Mouse (Mus musculus) neural tube, postnatal 0 days (tissue): ENCODE data around the gene Primpol. TPM values are rescaled to one million over a fixed set of nuclear protein-coding genes. Genes with fewer than 3 reads are reported as not detected.

Source experiments
- polyA plus RNA-seq: library from polyadenylated mRNA; unstranded; fragments of >200 nt; fragmentation: Nextera tagmentation; extraction: Ambion mirVana; gene quantifications from 2 replicates; pipeline ENCODE4 v1.2.1, GENCODE M21; 2015

The Primpol gene
- polyA plus RNA-seq = 4.8 and 5.5 TPM in 2 replicates

GRCm38 (mm10) chr8:46616879-46617689, at the start of gene Primpol, which contains the start of gene Casp3:
Gene Primpol (minus strand): TSS chr8:46617212.
Gene Casp3 (plus strand): TSS chr8:46617291.

GRCm38 (mm10) chr8:46551615-46552440, 65.2 kb downstream of the Primpol start, which contains the start of gene Cenpu:
Gene Cenpu (plus strand): TSS chr8:46552028.

Other genes with a start within 250 kb of the Primpol start
- gene Acsl1, start 146.2 kb downstream of the Primpol start, polyA plus RNA-seq = 19.9 and 22.7 TPM in 2 replicates
- 5.1 and 5.3 TPM in 2 replicates for gene Cenpu, start 65.2 kb downstream of the Primpol start, polyA plus RNA-seq
- gene Casp3, start 79 bp upstream of the Primpol start, polyA plus RNA-seq = 146 and 151 TPM in 2 replicates
- 21.7 and 24.1 TPM in 2 replicates for gene Irf2, start 122.5 kb upstream of the Primpol start, polyA plus RNA-seq